Mouse (Mus musculus): ENCODE measurements at regions not wholly inside any gene's neighbourhood (a gene's known extent, or its start where the extent isn't known, plus 50 kb on each side); places are given as distances from the start of the nearest gene placed in this dataset.

- TF ChIP-seq EP300 (IDR thresholded peaks at IDR 0.05; ENCODE audit: low read depth in 1 of 2, low read length in 2 of 2) (no peak), ELF1 (IDR thresholded peaks at IDR 0.05; ENCODE audit: low read depth, low read length) (no peak), TCF12 (IDR thresholded peaks at IDR 0.05; ENCODE audit: low read depth, low read length) (no peak), CTCF (IDR thresholded peaks at IDR 0.05 in 2 of 3, conservative IDR thresholded peaks at IDR 0.05 in 1 of 3; ENCODE audit: control insufficient read depth in 1 of 3, insufficient read depth in 1 of 3, low read depth in 2 of 3, low read length in 3 of 3, poor library complexity in 1 of 3, severe bottlenecking in 1 of 3) (no peak), USF1 (IDR thresholded peaks at IDR 0.05; ENCODE audit: low read depth, low read length) (no peak), POLR2A (IDR thresholded peaks at IDR 0.05; ENCODE audit: control insufficient read depth in 1 of 2, insufficient read depth in 1 of 2, low read depth in 1 of 2, low read length in 2 of 2, poor library complexity in 1 of 2) (no peak), POLR2AphosphoS5 (IDR thresholded peaks at IDR 0.05; ENCODE audit: borderline replicate concordance, low read depth, low read length) (no peak), TAL1 (IDR thresholded peaks at IDR 0.05; ENCODE audit: low read length) (no peak), E2F4 (IDR thresholded peaks at IDR 0.05; ENCODE audit: borderline replicate concordance, low read depth, low read length) (no peak), MXI1 (IDR thresholded peaks at IDR 0.05; ENCODE audit: low read depth, low read length) (no peak)
These were observed 633.3 kb upstream of the Gm19410 start for GRCm38 (mm10) chr8:35132281-35132680.
